Mouse (Mus musculus) layer of hippocampus, adult 2 months (tissue): ENCODE measurements at regions not wholly inside any gene's neighbourhood (a gene's known extent, or its start where the extent isn't known, plus 50 kb on each side); places are given as distances from the start of the nearest gene placed in this dataset.

Experiments used
- DNase-seq, 2 experiments: peaks; one replicate each; pipeline ENCODE4 v3.0.0; 2022; ENCODE audit warnings: low spot score in 2 of 2
- H3K27ac ChIP-seq: fragments of 200-600 bp; 2 replicates; pipeline ENCODE4 v1.8.1; 2022
- H3K4me3 ChIP-seq: fragments of 200-600 bp; 2 replicates; pipeline ENCODE4 v1.8.1; 2022; ENCODE audit warnings: mild to moderate bottlenecking
- CTCF ChIP-seq: fragments of 200-600 bp; conservative IDR thresholded peaks from 2 replicates; pipeline ENCODE4 v1.8.1; 2022; ENCODE audit warnings: antibody characterized with exemption, mild to moderate bottlenecking, moderate library complexity

DNA sequence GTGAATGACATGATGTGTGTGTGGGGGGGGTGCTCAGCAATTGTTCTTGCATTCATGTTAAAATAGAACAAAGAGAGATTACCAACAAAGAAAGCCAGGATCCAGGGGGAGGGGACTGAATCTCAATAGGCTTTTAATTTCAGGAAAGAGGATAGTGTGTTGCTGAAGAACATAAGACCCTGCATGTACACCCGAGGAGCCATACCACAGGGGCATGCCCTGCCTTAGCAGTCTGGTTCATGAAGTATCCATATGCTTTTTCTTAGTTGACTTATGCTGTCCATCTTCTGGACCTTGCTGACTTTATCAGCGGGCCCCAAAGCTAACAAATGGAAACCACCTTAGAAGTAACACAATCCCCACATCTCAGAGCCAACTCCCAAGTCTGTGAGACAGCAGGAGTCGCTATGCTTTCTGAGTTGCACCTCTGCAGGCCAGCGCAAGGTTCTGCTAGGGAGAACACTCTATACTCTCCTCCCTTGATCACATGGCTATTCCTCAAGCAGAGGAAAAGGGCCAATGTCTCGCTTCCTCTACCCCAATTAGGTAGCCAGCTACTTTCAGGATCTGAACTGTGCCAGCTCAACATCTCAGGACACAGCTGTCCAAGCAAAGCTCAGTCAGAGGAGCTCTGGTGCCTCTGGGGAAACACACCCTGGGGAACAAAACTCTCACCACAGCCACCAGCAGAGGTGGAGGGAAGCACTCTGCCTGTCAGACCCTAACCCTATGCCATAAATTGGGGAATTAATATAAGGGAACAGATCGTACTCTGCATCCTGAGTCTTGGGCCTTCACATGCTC is 52.9 kb upstream of the Lmo4 start:
- TF ChIP-seq CTCF, result no peak
- Histone ChIP-seq H3K27ac (no peak overlapping the region), H3K4me3 (no peak overlapping the region)
- no peak for DNase-seq

DNA sequence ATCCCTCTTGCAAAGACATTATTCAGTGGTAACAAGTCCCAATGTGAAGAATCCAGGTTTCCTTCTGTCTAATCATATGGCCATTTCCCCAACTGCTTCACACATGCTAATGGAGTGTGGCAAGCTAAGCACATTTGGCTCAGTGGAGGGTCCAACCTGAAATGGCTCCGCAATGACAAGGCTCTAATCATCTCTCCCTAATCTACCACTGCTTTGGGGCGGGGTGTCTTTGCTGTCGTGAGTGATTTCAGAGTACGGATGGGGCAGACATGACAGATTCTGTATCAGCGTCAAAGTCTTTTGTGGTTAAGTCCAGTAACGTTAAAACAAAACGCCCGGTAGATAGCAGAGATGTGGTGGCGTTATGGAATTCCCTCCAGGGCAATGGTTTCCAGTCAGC is 52.2 kb upstream of the Lmo4 start:
- Histone ChIP-seq H3K27ac (no peak overlapping the region), H3K4me3 (no peak overlapping the region)
- no peak for TF ChIP-seq CTCF
- DNase-seq, result no peak

DNA sequence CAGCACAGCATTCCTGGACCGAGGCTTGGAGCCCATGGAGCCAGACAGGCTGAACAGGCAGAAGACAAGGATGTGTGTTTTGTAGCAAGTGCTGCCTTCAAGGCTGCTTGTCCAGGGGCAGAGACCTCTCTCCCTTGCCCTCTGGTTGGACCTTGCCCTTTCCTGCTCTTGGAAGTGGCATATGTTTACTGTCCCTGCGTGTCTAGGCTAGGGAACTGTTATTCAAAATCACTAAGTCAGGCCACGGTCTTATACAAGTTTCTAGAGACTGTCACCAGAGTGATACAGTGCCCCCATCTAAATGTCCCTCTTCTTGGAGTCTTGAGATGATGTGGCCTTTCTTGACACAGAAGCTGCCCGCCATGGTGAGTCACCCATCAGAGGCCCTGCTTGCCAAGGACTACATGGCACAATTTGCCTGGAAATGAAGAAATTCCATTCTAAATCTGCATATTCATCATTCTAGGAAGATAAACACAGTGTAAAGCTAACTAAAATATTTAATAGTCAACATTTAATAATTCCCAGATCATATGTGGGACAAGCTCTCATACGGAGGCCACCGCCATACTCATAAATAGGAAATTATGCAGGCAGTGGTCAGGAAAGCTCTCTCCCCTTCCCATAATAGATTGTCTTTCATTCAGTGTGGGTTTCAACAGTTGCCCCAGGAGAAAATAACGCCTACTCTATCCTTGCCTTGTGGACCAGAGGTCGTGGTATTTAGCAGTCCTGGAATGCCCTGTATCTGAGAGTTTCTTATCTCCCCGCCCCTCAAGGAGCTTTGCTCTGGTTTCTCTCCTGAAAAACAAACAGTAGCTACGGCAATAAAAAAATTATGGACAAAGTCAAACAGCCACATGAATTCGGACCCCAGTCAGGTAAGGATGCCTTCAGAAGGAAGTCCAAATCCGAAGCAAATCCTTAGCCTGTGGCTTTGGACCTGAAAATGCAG is 50.9 kb upstream of the Lmo4 start:
- no peak overlapping the region for H3K27ac ChIP-seq
- H3K4me3 ChIP-seq, result no peak overlapping the region
- DNase-seq, result no peak
- TF ChIP-seq CTCF, result no peak
